Mouse (Mus musculus): ENCODE measurements around the gene Abcf1.

GRCm38 (mm10) chr17:35963279-35963678, 6.3 kb downstream of the Abcf1 start:
- no peak for TF ChIP-seq POLR2A (IDR thresholded peaks at IDR 0.05; ENCODE audit: low read depth, low read length)
- no peak for TF ChIP-seq CTCF (IDR thresholded peaks at IDR 0.05; ENCODE audit: borderline replicate concordance, insufficient read depth, low read length)
